Mouse (Mus musculus) ES-Bruce4 (cell line): ENCODE data around the gene Vsig10. TPM values are rescaled to one million over a fixed set of nuclear protein-coding genes. Genes with fewer than 3 reads are reported as not detected.

ENCODE experiments used
- H3K27ac ChIP-seq: 2 replicates; pipeline ENCODE4 v1.5.1; 2012; ENCODE audit warnings: low read length, inconsistent platforms; ENCODE audit not compliant: insufficient read depth
- H3K27me3 ChIP-seq: 2 replicates; pipeline ENCODE4 v1.6.1; 2012; ENCODE audit warnings: mild to moderate bottlenecking, low read length, inconsistent platforms; ENCODE audit not compliant: control insufficient read depth, poor library complexity, insufficient read depth, severe bottlenecking
- H3K36me3 ChIP-seq: 2 replicates; pipeline ENCODE4 v1.6.1; 2012; ENCODE audit warnings: inconsistent platforms, mild to moderate bottlenecking, low read length, moderate library complexity; ENCODE audit not compliant: control insufficient read depth, poor library complexity, insufficient read depth, severe bottlenecking
- H3K4me1 ChIP-seq: one replicate; pipeline ENCODE4 v1.8.1; 2011; ENCODE audit warnings: low read length; ENCODE audit not compliant: control insufficient read depth, insufficient read depth
- H3K4me3 ChIP-seq: 2 replicates; pipeline ENCODE4 v1.5.1; 2011; ENCODE audit warnings: low read depth, mild to moderate bottlenecking, low read length
- H3K9ac ChIP-seq: 2 replicates; pipeline ENCODE4 v1.6.1; 2012; ENCODE audit warnings: low read depth, mild to moderate bottlenecking, inconsistent platforms; ENCODE audit not compliant: poor library complexity, severe bottlenecking
- H3K9me3 ChIP-seq: replicated peaks from 2 replicates; pipeline ENCODE4 v1.6.1; 2012; ENCODE audit warnings: mild to moderate bottlenecking, low read length, inconsistent platforms; ENCODE audit not compliant: control insufficient read depth, poor library complexity, insufficient read depth, severe bottlenecking
- CTCF ChIP-seq: IDR thresholded peaks from one replicate; pipeline ENCODE4 v1.8.1; 2011; ENCODE audit warnings: low read depth, low read length
- EP300 ChIP-seq: IDR thresholded peaks from 2 replicates; pipeline ENCODE4 v1.6.1; 2011; ENCODE audit warnings: low read depth, low read length; ENCODE audit not compliant: insufficient read depth
- POLR2A ChIP-seq: IDR thresholded peaks from one replicate; pipeline ENCODE4 v1.8.1; 2011; ENCODE audit warnings: low read length; ENCODE audit not compliant: insufficient read depth
- polyA plus RNA-seq: library from polyadenylated mRNA; stranded (reverse); fragments of >200 nt; gene quantifications from 2 replicates; pipeline ENCODE4 v1.2.4, GENCODE M21; 2011; ENCODE audit warnings: low read depth; ENCODE audit not compliant: missing spikeins, insufficient read depth, insufficient read length

Vsig10 gene
- polyA plus RNA-seq, 1 experiment: 15.7 TPM

- Histone ChIP-seq H3K9ac (no peak overlapping the region), H3K4me3 (no peak overlapping the region), H3K36me3 (no peaks in the 10 kb centered on the region), H3K4me1 (no peaks in the 10 kb centered on the region), H3K27ac (no peak overlapping the region), H3K9me3 (peaks cover 3% of the 10 kb centered on the region; the same call in 1 of the 2 replicates), H3K27me3 (no peaks in the 10 kb centered on the region)
- TF ChIP-seq POLR2A (no peak), CTCF (no peak), EP300 (no peak)
Measured at GRCm38 (mm10) chr5:117295011-117295410, 23.9 kb upstream of the Vsig10 start.

GRCm38 (mm10) chr5:117302899-117303298 is 16.0 kb upstream of the Vsig10 start:
- Histone ChIP-seq H3K36me3 (no peaks in the 10 kb centered on the region), H3K4me3 (no peak overlapping the region), H3K27ac (no peak overlapping the region), H3K9ac (no peak overlapping the region), H3K4me1 (no peaks in the 10 kb centered on the region), H3K27me3 (no peaks in the 10 kb centered on the region), H3K9me3 (0 out of 2 replicates have a peak, but pooled peaks cover 3% of the 10 kb centered on the region)
- no peak for TF ChIP-seq EP300
- TF ChIP-seq CTCF: no peak
- no peak for TF ChIP-seq POLR2A

- TF ChIP-seq EP300 (no peak), CTCF (no peak), POLR2A (no peak)
- Histone ChIP-seq H3K9me3 (0 out of 2 replicates have a peak, but pooled peaks cover 3% of the 10 kb centered on the region), H3K27me3 (no peaks in the 10 kb centered on the region), H3K36me3 (no peaks in the 10 kb centered on the region), H3K9ac (no peak overlapping the region), H3K4me1 (no peaks in the 10 kb centered on the region), H3K27ac (no peak overlapping the region), H3K4me3 (no peak overlapping the region)
Measured at GRCm38 (mm10) chr5:117303691-117304579, 14.9 kb upstream of the Vsig10 start.

DNA sequence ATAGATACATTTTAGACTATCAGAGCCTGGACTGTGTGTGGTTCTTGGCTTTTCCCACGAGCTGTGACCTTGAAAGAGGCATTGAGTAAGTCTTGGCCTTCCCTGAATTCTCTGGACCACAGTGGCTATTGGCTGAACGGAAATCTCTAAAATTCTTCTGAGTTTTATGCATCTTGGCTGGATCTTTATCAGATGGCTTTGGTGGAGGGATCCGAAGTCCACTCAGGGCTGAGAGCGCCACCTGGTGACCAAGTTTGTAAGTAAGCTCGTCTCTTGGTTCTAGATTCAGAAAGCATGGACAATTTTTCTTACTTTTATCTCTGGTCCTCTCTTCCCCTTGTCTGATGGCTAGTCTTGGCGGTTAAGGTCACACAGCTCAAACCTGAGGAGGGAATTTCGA is 13.9 kb upstream of the Vsig10 start:
- TF ChIP-seq CTCF (peak; percentile 75), EP300 (no peak), POLR2A (no peak)
- H3K36me3 ChIP-seq: no peaks in the 10 kb centered on the region
- no peak overlapping the region for H3K9ac ChIP-seq
- no peak overlapping the region; the same call in 1 of the 2 replicates for H3K27ac ChIP-seq
- no peak overlapping the region for H3K4me3 ChIP-seq
- H3K4me1 ChIP-seq: no peaks in the 10 kb centered on the region
- no peaks in the 10 kb centered on the region for H3K27me3 ChIP-seq
- H3K9me3 ChIP-seq: 0 out of 2 replicates have a peak, but pooled peaks cover 3% of the 10 kb centered on the region

- 0 out of 2 replicates have a peak, but pooled peaks cover 3% of the 10 kb centered on the region for H3K9me3 ChIP-seq
- no peaks in the 10 kb centered on the region for H3K4me1 ChIP-seq
- no peak for TF ChIP-seq POLR2A
- TF ChIP-seq CTCF: no peak
- TF ChIP-seq EP300: no peak
- H3K27me3 ChIP-seq: no peaks in the 10 kb centered on the region
- no peak overlapping the region for H3K9ac ChIP-seq
- no peaks in the 10 kb centered on the region for H3K36me3 ChIP-seq
- no peak overlapping the region for H3K4me3 ChIP-seq
- no peak overlapping the region for H3K27ac ChIP-seq
Measured at GRCm38 (mm10) chr5:117305754-117306153, 13.1 kb upstream of the Vsig10 start.

DNA sequence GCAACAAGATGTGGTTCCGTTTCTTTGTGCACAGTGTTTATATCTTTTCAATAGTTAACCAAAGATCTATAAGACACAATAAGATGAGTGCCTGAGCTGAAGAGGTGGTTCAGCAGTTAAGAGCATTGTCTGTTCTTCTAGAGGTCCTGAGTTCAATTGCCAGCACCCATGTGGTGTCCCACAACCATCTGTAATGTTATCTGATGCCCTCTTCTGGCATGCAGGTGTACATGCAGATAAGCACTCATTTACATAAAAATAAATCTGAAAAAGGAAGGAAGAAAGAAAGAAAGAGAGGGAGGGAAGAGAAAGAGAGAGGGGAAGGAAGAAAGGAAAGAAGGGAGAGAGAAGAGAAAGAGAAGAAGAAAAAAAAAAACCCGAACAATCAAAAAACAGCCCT is 12.1 kb upstream of the Vsig10 start:
- no peak overlapping the region for H3K4me3 ChIP-seq
- TF ChIP-seq EP300: no peak
- TF ChIP-seq CTCF: no peak
- TF ChIP-seq POLR2A: no peak
- 0 out of 2 replicates have a peak, but pooled peaks cover 3% of the 10 kb centered on the region for H3K9me3 ChIP-seq
- no peaks in the 10 kb centered on the region for H3K4me1 ChIP-seq
- no peaks in the 10 kb centered on the region for H3K36me3 ChIP-seq
- H3K9ac ChIP-seq: no peak overlapping the region
- H3K27ac ChIP-seq: no peak overlapping the region
- no peaks in the 10 kb centered on the region for H3K27me3 ChIP-seq
